Mouse (Mus musculus) liver, postnatal 0 days (tissue): ENCODE data around the gene Mtfp1.
"Not testable (repeated sequence)": the region's sequence is repeated elsewhere in the genome, so short reads cannot be mapped to it uniquely, and the experiment has no call there.

ENCODE experiments used
- CTCF ChIP-seq: sonication (generic); IDR thresholded peaks from 2 replicates; pipeline ENCODE4 v1.5.1; 2016; ENCODE audit warnings: antibody characterized with exemption, low read depth
- EP300 ChIP-seq: IDR thresholded peaks from 2 replicates; pipeline ENCODE4 v1.6.1; 2016; ENCODE audit warnings: antibody characterized with exemption, low read depth, mild to moderate bottlenecking

DNA sequence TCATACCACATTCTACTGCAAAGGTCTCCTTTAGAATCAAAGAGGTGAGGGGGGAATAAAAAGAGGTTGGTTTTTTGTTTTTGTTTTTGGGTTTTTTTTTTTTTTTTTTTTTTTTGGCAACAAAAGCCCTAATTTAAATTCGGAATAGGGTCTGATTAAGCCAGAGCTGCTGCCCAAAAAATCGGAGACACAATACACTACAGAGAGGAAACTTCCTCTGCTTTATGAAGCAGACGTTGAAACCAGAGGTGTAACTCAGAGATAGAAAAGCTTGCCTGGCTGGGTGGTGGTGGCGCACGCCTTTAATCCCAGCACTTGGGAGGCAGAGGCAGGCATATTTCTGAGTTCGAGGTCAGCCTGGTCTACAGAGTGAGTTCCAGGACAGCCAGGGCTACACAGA lies 19.3 kb upstream of the Mtfp1 start:
- TF ChIP-seq CTCF, EP300: not testable (repeated sequence)
